Mouse (Mus musculus) spleen, postnatal 0 days (tissue): Measurements from ENCODE around the gene Il15. TPM values are rescaled to one million over a fixed set of nuclear protein-coding genes. Genes with fewer than 3 reads are reported as not detected.

ENCODE experiments used
- polyA plus RNA-seq: library from polyadenylated mRNA; unstranded; fragments of >200 nt; fragmentation: Nextera tagmentation; extraction: Ambion mirVana; gene quantifications from 2 replicates; pipeline ENCODE4 v1.2.1, GENCODE M21; 2015

The Il15 gene
- 4.8 and 8.8 TPM in 2 replicates for polyA plus RNA-seq

DNA sequence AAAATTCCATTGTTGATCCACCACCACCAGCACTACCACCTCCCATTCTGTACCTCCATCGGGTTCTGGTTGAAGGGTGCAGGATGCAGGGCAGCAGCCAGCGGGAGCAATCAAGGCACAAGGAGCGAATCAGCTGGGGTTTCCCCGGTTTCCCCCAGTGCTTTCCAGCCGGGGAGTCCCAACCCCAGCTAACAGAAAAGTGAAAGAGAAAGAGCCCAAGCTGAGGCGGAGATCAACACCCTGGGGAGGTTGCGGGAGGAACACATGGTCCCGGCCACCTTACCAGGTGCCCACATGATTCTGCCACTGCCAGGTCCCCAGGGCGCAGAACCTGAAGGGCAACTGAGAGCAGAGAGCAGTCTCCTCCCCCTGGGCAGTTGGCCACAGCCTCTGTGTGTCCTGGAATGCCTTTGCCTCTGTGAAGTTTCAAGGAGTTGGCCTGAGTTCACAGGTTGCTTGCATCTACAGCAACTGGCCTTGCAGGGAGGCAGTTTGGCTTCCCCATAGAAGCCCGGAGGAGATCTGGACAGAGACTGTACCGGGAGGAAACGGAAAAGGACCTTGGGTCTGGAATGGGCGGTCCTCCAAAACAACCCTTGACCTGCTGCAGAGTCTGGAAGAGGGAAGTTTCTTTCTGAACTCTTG, at the start of gene Il15:
Il15 (minus strand) TSS at position 537 of the 645 bp plus-strand sequence.

